Mouse (Mus musculus) cerebral cortex, adult 2 months (tissue): ENCODE data around the gene Smim10l1.

Source experiments
- WGBS: fragments of 180-500 bp; shearing (Covaris S2); methylation state at CpG from one replicate; pipeline ENCODE4 v1.1.7; 2018; 5-methylcytosine and 5-hydroxymethylcytosine counted together

Gene Smim10l1

DNA sequence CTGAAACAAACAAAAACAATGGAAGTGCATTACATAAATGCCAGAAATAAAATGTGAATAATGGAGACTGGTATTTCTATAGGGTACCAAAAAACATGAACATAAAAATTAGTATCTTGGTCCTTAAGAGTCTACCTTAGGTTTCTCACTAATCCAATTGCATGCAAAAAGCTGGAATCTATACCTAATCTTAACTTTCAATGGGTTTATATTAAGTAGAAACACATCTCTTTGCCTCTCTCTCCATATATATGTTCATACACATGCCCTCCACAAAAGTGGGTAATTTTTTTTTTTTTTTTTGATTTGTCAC is at the start of gene Smim10l1:
Smim10l1 (plus strand) TSS at position 301 of the 313 bp plus-strand sequence.

DNA sequence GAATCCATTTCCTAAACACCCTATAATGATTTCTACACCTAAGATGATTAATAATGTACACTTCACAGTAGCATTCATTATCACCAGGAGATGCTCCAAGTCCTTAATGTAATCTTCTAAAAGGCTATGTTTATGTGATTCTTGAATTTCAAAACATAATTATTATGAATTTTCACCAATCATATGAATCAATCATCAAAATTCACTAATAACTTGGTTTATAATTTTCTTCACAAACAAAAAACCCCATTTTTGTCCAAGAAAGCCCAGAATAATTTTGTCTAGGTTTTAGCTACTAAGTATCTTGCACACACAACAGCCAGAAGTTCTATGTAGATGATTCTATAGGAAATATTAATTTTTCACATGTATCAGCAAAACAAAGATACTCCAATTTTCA is 49.0 kb upstream of the Smim10l1 start, which contains the start of gene Tas2r140:
Tas2r140 (minus strand) TSS at position 101 of the 400 bp plus-strand sequence.

DNA sequence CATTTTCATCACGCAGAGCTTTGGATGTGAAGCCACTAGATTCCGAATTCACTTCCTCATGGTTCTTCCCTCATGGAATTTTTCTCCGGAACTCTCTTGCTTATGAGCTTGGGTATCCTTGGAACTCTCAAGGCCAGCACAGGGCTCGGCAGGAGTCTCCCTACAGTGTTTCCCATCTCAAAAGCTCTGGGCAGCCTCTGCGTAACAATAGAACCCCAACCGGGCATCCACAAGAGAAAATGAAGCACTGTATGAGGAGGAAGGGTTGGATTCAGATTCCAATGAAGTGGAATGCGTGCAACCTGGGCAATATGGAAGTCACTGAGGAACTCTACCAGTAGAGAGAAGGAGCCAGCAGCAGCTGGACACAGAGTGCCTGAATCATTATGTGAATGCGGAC is 12.5 kb upstream of the Smim10l1 start:
- WGBS: 83% methylated on average over 8 of the region's 8 CpGs

DNA sequence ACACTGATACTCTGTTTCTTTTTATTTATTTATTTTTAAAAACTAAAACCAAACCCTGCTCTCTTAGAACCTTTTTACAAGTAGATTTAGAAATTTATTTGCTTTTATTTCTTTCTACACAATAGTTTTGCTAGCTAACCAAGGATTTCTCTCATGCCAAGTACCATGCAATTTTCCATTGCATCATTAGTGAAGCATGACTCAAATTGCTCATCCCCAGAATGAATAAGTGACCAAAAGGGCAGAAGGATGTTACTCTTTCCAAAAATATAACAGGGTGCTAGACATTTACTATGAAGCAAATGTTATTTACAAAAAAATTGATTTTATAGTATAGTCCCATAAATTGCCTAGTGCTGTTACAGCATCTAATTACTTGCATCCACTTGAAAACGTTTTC is 2.3 kb upstream of the Smim10l1 start:
- 67% methylated on average over 1 of the region's 1 CpGs for WGBS

DNA sequence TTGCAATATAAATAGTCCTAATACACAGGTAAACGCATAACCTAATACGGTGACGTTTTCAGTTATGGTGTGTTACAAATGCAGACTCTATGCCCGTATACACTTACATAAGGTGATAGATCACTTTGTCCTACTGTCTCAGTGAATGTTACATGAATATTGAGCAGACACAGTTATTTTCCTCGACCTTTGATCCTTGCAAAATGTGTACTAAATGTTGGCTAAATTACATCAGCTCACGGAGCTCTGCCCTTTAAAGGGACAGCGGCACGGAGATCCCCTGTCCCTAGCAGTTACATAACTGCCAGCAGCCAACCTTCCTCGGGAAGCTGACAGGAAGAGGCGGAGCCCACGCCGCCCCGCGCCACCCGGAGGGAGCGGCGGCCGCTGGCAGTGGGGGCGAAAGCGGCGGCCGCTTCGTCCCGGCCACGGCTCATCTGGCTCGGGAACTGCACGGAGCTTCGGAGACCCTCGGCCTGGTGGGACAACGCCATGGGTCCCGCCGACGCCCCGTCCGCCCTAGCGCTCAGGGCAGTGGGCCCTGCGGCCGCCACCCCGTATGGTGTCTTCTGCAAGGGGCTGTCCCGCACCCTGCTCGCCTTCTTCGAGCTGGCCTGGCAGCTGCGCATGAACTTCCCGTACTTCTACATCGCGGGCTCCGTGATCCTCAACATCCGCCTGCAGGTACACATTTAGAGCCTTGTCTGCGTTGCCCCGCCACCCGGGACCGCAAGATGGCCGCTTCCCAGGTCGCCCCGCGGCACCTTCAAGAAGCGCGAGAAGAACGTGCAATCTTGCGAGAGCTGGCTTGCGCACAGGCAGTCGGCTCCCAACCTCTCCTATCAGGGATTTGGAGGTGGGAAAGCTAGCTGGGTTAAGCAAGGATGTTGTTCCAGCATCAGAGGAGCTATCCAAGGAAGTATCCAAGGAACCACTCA is 482 bp downstream of the Smim10l1 start:
- under 1% methylated on average over 61 of the region's 62 CpGs for WGBS
